Mouse (Mus musculus): Measurements from ENCODE around the gene Htra1. TPM values are rescaled to one million over a fixed set of nuclear protein-coding genes. Genes with fewer than 3 reads are reported as not detected.

Gene Htra1
- polyA plus RNA-seq, 1 experiment from 2014 or later = 5.7 TPM

DNA sequence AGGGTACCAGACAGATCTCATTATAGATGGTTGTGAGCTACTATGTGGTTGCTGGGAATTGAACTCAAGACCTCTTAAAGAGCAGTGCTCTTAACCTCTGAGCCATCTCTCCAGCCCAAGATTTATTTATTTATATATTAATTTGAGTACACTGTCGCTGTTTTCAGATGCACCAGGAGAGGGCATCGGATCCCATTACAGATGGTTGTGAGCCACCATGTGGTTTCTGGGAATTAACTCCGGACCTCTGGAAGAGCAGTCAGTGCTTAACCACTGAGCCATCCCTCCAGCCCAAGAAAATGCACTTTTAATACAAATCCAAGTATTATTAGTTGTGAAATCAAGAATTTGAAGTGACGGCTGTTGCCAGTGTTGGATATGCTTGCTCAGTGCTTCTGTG lies 37.5 kb upstream of the Htra1 start:
- ATAC-seq (ENCODE audit: low read depth) = no peak
- 79% methylated on average over 4 of the region's 4 CpGs for WGBS
- no peak overlapping the region for H3K27ac ChIP-seq (ENCODE audit: low read depth, low read length)

DNA sequence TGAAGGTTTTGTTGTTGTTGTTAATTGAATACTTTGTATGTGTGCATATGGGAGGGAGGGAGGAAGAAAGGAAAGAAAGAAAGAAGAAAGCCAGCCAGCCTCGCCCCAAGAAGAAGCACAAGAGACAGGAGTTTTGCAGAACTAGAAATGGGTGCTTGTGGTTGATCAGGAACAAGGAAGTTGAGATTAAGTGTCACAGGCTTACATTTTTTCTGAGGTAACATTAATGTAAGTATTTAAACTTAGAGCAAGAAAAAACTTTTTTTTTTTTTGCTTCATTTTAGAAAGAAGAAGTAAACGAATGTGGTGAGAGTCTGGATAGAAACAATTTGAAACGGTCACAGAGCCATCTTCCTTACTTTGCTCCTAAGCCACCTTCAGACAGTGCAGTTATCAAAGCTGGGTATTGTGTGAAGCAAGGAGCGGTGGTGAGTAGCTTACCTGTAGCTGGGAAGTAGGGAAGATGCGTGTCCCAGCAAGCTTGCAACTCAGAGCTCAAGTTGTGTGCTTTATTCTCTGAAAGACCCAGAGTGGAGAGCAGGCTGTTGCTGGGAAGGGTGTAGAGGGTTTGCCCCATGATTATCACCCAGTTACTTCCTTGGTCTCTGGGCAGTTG lies 35.6 kb upstream of the Htra1 start:
- WGBS = 94% methylated on average over 5 of the region's 5 CpGs
- H3K36me3 ChIP-seq (ENCODE audit: control insufficient read depth, insufficient read depth, low read length) = peaks cover 19% of the 10 kb centered on the region
- H3K4me3 ChIP-seq (ENCODE audit: low read depth, low read length) = no peak overlapping the region

More for the DNA sequence above, 37.5 kb upstream of the Htra1 start:
- Histone ChIP-seq H3K9me3 (ENCODE audit: control insufficient read depth, low read length) (no peaks in the 10 kb centered on the region), H3K4me2 (ENCODE audit: low read depth, low read length) (no peak overlapping the region), H3K4me1 (ENCODE audit: control insufficient read depth, insufficient read depth, low read length) (no peaks in the 10 kb centered on the region), H3K27me3 (ENCODE audit: control insufficient read depth, insufficient read depth, low read length) (no peaks in the 10 kb centered on the region), H3K4me3 (ENCODE audit: low read depth, low read length) (no peak overlapping the region), H3K36me3 (ENCODE audit: control insufficient read depth, insufficient read depth, low read length) (peaks cover 10% of the 10 kb centered on the region; the same call in 1 of the 2 replicates), H3K9ac (replicated peaks; ENCODE audit: low read depth, low read length) (no peak overlapping the region)

GRCm38 (mm10) chr7:130902929-130903328 lies 33.0 kb upstream of the Htra1 start:
- 90% methylated on average over 1 of the region's 1 CpGs for WGBS
- no peak for ATAC-seq (ENCODE audit: low read depth)
- H3K9me3 ChIP-seq (ENCODE audit: control insufficient read depth, low read length) = no peaks in the 10 kb centered on the region
- no peak overlapping the region for H3K4me3 ChIP-seq (ENCODE audit: low read depth, low read length)
- H3K27me3 ChIP-seq (ENCODE audit: control insufficient read depth, insufficient read depth, low read length) = no peaks in the 10 kb centered on the region
- no peaks in the 10 kb centered on the region for H3K4me1 ChIP-seq (ENCODE audit: control insufficient read depth, insufficient read depth, low read length)
- no peak overlapping the region for H3K9ac ChIP-seq (replicated peaks; ENCODE audit: low read depth, low read length)
- no peak overlapping the region for H3K27ac ChIP-seq (ENCODE audit: low read depth, low read length)
- peaks cover 19% of the 10 kb centered on the region for H3K36me3 ChIP-seq (ENCODE audit: control insufficient read depth, insufficient read depth, low read length)
- no peak overlapping the region for H3K4me2 ChIP-seq (ENCODE audit: low read depth, low read length)

More for the DNA sequence above, 35.6 kb upstream of the Htra1 start:
- Histone ChIP-seq H3K9ac (replicated peaks; ENCODE audit: low read depth, low read length) (no peak overlapping the region), H3K4me1 (ENCODE audit: control insufficient read depth, insufficient read depth, low read length) (no peaks in the 10 kb centered on the region), H3K27me3 (ENCODE audit: control insufficient read depth, insufficient read depth, low read length) (no peaks in the 10 kb centered on the region), H3K27ac (ENCODE audit: low read depth, low read length) (no peak overlapping the region), H3K4me2 (ENCODE audit: low read depth, low read length) (no peak overlapping the region), H3K9me3 (ENCODE audit: control insufficient read depth, low read length) (no peaks in the 10 kb centered on the region)
- ATAC-seq (ENCODE audit: low read depth) = no peak

DNA sequence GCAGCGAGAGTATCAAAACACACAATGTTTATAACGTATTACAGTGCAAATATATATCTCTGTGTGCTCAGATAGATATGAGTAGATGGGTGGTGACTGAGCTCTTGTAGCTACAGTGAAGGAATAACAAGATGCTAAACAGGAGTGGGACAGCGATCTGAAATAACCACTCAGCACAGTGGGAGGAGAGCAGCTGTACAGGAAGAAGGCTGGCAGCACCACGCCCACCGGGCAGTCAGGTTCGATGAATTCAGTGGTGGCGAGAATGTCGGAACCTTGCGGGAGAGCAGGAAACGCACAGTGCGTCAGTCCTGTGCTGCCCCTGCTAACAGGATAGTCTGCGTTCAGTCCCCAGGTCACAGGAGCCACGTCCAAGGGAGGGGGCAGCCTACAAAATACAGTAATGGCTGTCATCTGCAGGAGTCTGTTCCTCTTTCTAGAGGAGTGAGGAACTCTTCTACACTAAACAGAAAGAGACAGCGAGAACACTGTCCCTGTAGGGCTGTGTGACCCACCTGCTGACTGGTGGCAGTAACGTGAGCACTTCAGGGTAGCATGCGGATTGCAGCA lies 32.3 kb upstream of the Htra1 start:
- no peak overlapping the region for H3K4me2 ChIP-seq (ENCODE audit: low read depth, low read length)
- no peaks in the 10 kb centered on the region for H3K27me3 ChIP-seq (ENCODE audit: control insufficient read depth, insufficient read depth, low read length)
- no peak overlapping the region for H3K27ac ChIP-seq (ENCODE audit: low read depth, low read length)
- H3K9me3 ChIP-seq (ENCODE audit: control insufficient read depth, low read length) = no peaks in the 10 kb centered on the region
- no peak overlapping the region for H3K9ac ChIP-seq (replicated peaks; ENCODE audit: low read depth, low read length)
- no peak overlapping the region for H3K4me3 ChIP-seq (ENCODE audit: low read depth, low read length)
- WGBS = 89% methylated on average over 16 of the region's 16 CpGs
- ATAC-seq (ENCODE audit: low read depth) = no peak
- peaks cover 19% of the 10 kb centered on the region for H3K36me3 ChIP-seq (ENCODE audit: control insufficient read depth, insufficient read depth, low read length)
- no peaks in the 10 kb centered on the region for H3K4me1 ChIP-seq (ENCODE audit: control insufficient read depth, insufficient read depth, low read length)

- whole genome bisulfite sequencing = 92% methylated on average over 13 of the region's 13 CpGs
- no peak for ATAC-seq (ENCODE audit: low read depth)
- H3K36me3 ChIP-seq (ENCODE audit: control insufficient read depth, insufficient read depth, low read length) = peaks cover 23% of the 10 kb centered on the region
- no peak overlapping the region for H3K4me2 ChIP-seq (ENCODE audit: low read depth, low read length)
- H3K27me3 ChIP-seq (ENCODE audit: control insufficient read depth, insufficient read depth, low read length) = no peaks in the 10 kb centered on the region
- H3K4me1 ChIP-seq (ENCODE audit: control insufficient read depth, insufficient read depth, low read length) = no peaks in the 10 kb centered on the region
- no peaks in the 10 kb centered on the region for H3K9me3 ChIP-seq (ENCODE audit: control insufficient read depth, low read length)
- H3K9ac ChIP-seq (replicated peaks; ENCODE audit: low read depth, low read length) = no peak overlapping the region
- H3K27ac ChIP-seq (ENCODE audit: low read depth, low read length) = no peak overlapping the region
- H3K4me3 ChIP-seq (ENCODE audit: low read depth, low read length) = no peak overlapping the region
Observed at GRCm38 (mm10) chr7:130904571-130905365, 31.1 kb upstream of the Htra1 start.

GRCm38 (mm10) chr7:130910841-130911240 lies 25.1 kb upstream of the Htra1 start:
- Histone ChIP-seq H3K9ac (replicated peaks; ENCODE audit: low read depth, low read length) (no peak overlapping the region), H3K27me3 (ENCODE audit: control insufficient read depth, insufficient read depth, low read length) (no peaks in the 10 kb centered on the region), H3K4me1 (ENCODE audit: control insufficient read depth, insufficient read depth, low read length) (no peaks in the 10 kb centered on the region), H3K9me3 (ENCODE audit: control insufficient read depth, low read length) (no peaks in the 10 kb centered on the region), H3K27ac (ENCODE audit: low read depth, low read length) (no peak overlapping the region), H3K4me3 (ENCODE audit: low read depth, low read length) (no peak overlapping the region), H3K36me3 (ENCODE audit: control insufficient read depth, insufficient read depth, low read length) (peaks cover 9% of the 10 kb centered on the region), H3K4me2 (ENCODE audit: low read depth, low read length) (no peak overlapping the region)
- ATAC-seq (ENCODE audit: low read depth) = no peak
- WGBS = 94% methylated on average over 14 of the region's 14 CpGs

GRCm38 (mm10) chr7:130914693-130915363 lies 21.1 kb upstream of the Htra1 start:
- no peak overlapping the region for H3K4me3 ChIP-seq (ENCODE audit: low read depth, low read length)
- ATAC-seq (ENCODE audit: low read depth) = no peak
- no peak overlapping the region for H3K9ac ChIP-seq (replicated peaks; ENCODE audit: low read depth, low read length)
- no peak overlapping the region for H3K4me2 ChIP-seq (ENCODE audit: low read depth, low read length)
- 53% methylated on average over 5 of the region's 5 CpGs for WGBS
- H3K36me3 ChIP-seq (ENCODE audit: control insufficient read depth, insufficient read depth, low read length) = peaks cover 5% of the 10 kb centered on the region
- no peaks in the 10 kb centered on the region for H3K27me3 ChIP-seq (ENCODE audit: control insufficient read depth, insufficient read depth, low read length)
- no peaks in the 10 kb centered on the region for H3K9me3 ChIP-seq (ENCODE audit: control insufficient read depth, low read length)
- H3K27ac ChIP-seq (ENCODE audit: low read depth, low read length) = no peak overlapping the region
- no peaks in the 10 kb centered on the region for H3K4me1 ChIP-seq (ENCODE audit: control insufficient read depth, insufficient read depth, low read length)

DNA sequence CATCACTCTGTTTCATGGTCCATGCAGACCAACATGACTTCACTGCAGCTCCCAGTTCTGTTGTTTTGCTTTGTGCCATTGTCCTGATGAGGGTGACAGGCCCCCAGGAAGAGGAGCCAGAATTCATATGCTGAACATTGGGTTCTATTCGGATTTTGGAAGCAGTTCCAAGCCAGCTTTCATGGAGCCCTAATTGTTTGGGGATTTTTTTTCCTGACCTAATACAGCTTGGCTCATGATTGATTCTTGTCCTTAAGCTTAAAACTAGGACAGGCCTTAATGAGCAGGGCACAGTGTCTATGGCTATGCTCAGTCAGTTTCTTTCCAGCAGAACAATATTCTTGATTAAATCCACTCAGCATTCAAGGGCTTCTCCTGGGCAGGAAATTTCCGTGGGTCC lies 17.7 kb upstream of the Htra1 start:
- 62% methylated on average over 2 of the region's 2 CpGs for WGBS
- Histone ChIP-seq H3K9me3 (ENCODE audit: control insufficient read depth, low read length) (no peaks in the 10 kb centered on the region), H3K4me1 (ENCODE audit: control insufficient read depth, insufficient read depth, low read length) (no peaks in the 10 kb centered on the region), H3K9ac (replicated peaks; ENCODE audit: low read depth, low read length) (no peak overlapping the region), H3K4me2 (ENCODE audit: low read depth, low read length) (no peak overlapping the region), H3K27me3 (ENCODE audit: control insufficient read depth, insufficient read depth, low read length) (no peaks in the 10 kb centered on the region), H3K36me3 (ENCODE audit: control insufficient read depth, insufficient read depth, low read length) (no peaks in the 10 kb centered on the region), H3K4me3 (ENCODE audit: low read depth, low read length) (no peak overlapping the region), H3K27ac (ENCODE audit: low read depth, low read length) (no peak overlapping the region)
- ATAC-seq (ENCODE audit: low read depth) = no peak
